Mouse (Mus musculus) embryonic facial prominence, embryonic 14.5 days (tissue): Measurements from ENCODE around the gene Ptprt. TPM values are rescaled to one million over a fixed set of nuclear protein-coding genes. Genes with fewer than 3 reads are reported as not detected.

Experiments
- ATAC-seq: fragments of 200-750 bp; cut with Nextera tagmentation; 2 replicates; pipeline ENCODE4 v1.8.0; 2017; ENCODE audit warnings: low read depth, moderate number of reproducible peaks, moderate TSS enrichment
- DNase-seq: peaks from one replicate; pipeline ENCODE4 v3.0.0-alpha.2; 2015; ENCODE audit warnings: low spot score
- H3K27ac ChIP-seq: fragments of 300-500 bp; sonication (generic); replicated peaks from 2 replicates; pipeline ENCODE4 v1.5.1; 2014; ENCODE audit warnings: low read depth, mild to moderate bottlenecking, low read length, moderate library complexity
- H3K27me3 ChIP-seq: fragments of 300-500 bp; sonication (generic); replicated peaks from 2 replicates; pipeline ENCODE4 v1.6.1; 2014; ENCODE audit warnings: low read length; ENCODE audit not compliant: control insufficient read depth, insufficient read depth
- H3K36me3 ChIP-seq: fragments of 300-500 bp; sonication (generic); 2 replicates; pipeline ENCODE4 v1.6.1; 2014; ENCODE audit warnings: low read length, mixed read lengths; ENCODE audit not compliant: control insufficient read depth, insufficient read depth
- H3K4me1 ChIP-seq: fragments of 300-500 bp; sonication (generic); 2 replicates; pipeline ENCODE4 v1.6.1; 2014; ENCODE audit warnings: antibody characterized with exemption, low read length; ENCODE audit not compliant: control insufficient read depth, insufficient read depth
- H3K4me2 ChIP-seq: fragments of 300-500 bp; sonication (generic); 2 replicates; pipeline ENCODE4 v1.6.1; 2014; ENCODE audit warnings: low read depth, mild to moderate bottlenecking, low read length, moderate library complexity, mixed read lengths
- H3K4me3 ChIP-seq: fragments of 300-500 bp; sonication (generic); 2 replicates; pipeline ENCODE4 v1.5.1; 2014; ENCODE audit warnings: low read depth, mild to moderate bottlenecking, low read length
- H3K9ac ChIP-seq: fragments of 300-500 bp; sonication (generic); 2 replicates; pipeline ENCODE4 v1.6.1; 2014; ENCODE audit warnings: low read depth, mild to moderate bottlenecking, low read length, moderate library complexity, mixed read lengths
- H3K9me3 ChIP-seq: fragments of 300-500 bp; sonication (generic); 2 replicates; pipeline ENCODE4 v1.6.1; 2016; ENCODE audit warnings: low read length; ENCODE audit not compliant: control insufficient read depth
- WGBS: fragments of 180-500 bp; shearing (Covaris S2); extraction: QIAGEN DNeasy Blood & Tissue Kit; methylation state at CpG from one replicate; pipeline ENCODE4 v1.1.7; 2014; 5-methylcytosine and 5-hydroxymethylcytosine counted together
- polyA plus RNA-seq: library from polyadenylated mRNA; unstranded; fragments of >200 nt; fragmentation: Nextera tagmentation; extraction: Ambion mirVana; gene quantifications from 2 replicates; pipeline ENCODE4 v1.2.1, GENCODE M21; 2014

Ptprt gene
- polyA plus RNA-seq, 1 experiment from 2014 or later: 3.0 TPM

- WGBS: 84% methylated on average over 3 of the region's 3 CpGs
- DNase-seq: no peak
- H3K4me2 ChIP-seq: no peak overlapping the region
- no peaks in the 10 kb centered on the region for H3K27me3 ChIP-seq
- H3K27ac ChIP-seq: no peak overlapping the region
- no peak overlapping the region for H3K4me3 ChIP-seq
- H3K4me1 ChIP-seq: no peaks in the 10 kb centered on the region
- ATAC-seq: no peak
- no peak overlapping the region for H3K9ac ChIP-seq
- H3K9me3 ChIP-seq: no peaks in the 10 kb centered on the region
- H3K36me3 ChIP-seq: no peaks in the 10 kb centered on the region
Observed at GRCm38 (mm10) chr2:161902196-161902595, 758.8 kb downstream of the Ptprt start.

- Histone ChIP-seq H3K27ac (no peak overlapping the region), H3K36me3 (no peaks in the 10 kb centered on the region), H3K27me3 (no peaks in the 10 kb centered on the region), H3K4me1 (no peaks in the 10 kb centered on the region), H3K4me3 (no peak overlapping the region), H3K4me2 (no peak overlapping the region), H3K9ac (no peak overlapping the region), H3K9me3 (no peaks in the 10 kb centered on the region)
- 83% methylated on average over 4 of the region's 4 CpGs for WGBS
- ATAC-seq: no peak
- DNase-seq: no peak
Observed at GRCm38 (mm10) chr2:161884446-161884845, 776.5 kb downstream of the Ptprt start.

DNA sequence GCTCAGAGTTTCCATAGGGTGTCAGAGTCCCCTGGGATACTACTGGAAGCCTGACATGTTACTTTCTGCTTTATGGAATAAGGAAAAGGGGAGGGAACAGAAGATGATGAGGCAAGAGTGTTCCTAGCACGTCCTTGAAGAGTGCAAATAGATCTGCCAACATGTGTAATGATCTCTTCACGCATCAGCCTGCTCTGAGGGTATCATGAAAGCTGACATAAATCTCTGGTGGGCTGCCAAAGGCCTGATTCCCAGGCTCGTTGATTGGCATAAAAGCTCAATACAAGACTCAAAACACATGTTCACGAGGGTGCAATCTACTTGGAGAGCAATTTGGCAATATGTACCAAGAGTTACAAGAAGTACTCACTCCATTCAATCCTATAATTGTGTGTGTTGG lies 778.4 kb downstream of the Ptprt start:
- Histone ChIP-seq H3K27me3 (no peaks in the 10 kb centered on the region), H3K36me3 (no peaks in the 10 kb centered on the region), H3K9me3 (no peaks in the 10 kb centered on the region), H3K27ac (no peak overlapping the region), H3K9ac (no peak overlapping the region), H3K4me1 (no peaks in the 10 kb centered on the region), H3K4me3 (no peak overlapping the region), H3K4me2 (no peak overlapping the region)
- peak; percentile 40 for DNase-seq
- 59% methylated on average over 4 of the region's 4 CpGs for WGBS
- ATAC-seq: no peak

- ATAC-seq: no peak
Observed at GRCm38 (mm10) chr2:161880941-161881340, 780.0 kb downstream of the Ptprt start.

GRCm38 (mm10) chr2:161865231-161865630 lies 795.7 kb downstream of the Ptprt start:
- DNase-seq (no peak), ATAC-seq (no peak)
- no peak overlapping the region for H3K9ac ChIP-seq
- H3K27me3 ChIP-seq: no peaks in the 10 kb centered on the region
- 49% methylated on average over 4 of the region's 4 CpGs for WGBS
- no peak overlapping the region for H3K4me2 ChIP-seq
- H3K4me3 ChIP-seq: no peak overlapping the region
- no peaks in the 10 kb centered on the region for H3K36me3 ChIP-seq
- no peaks in the 10 kb centered on the region for H3K4me1 ChIP-seq
- H3K9me3 ChIP-seq: no peaks in the 10 kb centered on the region
- H3K27ac ChIP-seq: no peak overlapping the region

More at GRCm38 (mm10) chr2:161880941-161881340, 780.0 kb downstream of the Ptprt start:
- Histone ChIP-seq H3K9ac (no peak overlapping the region), H3K9me3 (no peaks in the 10 kb centered on the region), H3K4me3 (no peak overlapping the region), H3K4me2 (no peak overlapping the region), H3K36me3 (no peaks in the 10 kb centered on the region), H3K27me3 (no peaks in the 10 kb centered on the region), H3K27ac (no peak overlapping the region), H3K4me1 (no peaks in the 10 kb centered on the region)
- 72% methylated on average over 3 of the region's 3 CpGs for WGBS
- DNase-seq: peak; percentile 8

DNA sequence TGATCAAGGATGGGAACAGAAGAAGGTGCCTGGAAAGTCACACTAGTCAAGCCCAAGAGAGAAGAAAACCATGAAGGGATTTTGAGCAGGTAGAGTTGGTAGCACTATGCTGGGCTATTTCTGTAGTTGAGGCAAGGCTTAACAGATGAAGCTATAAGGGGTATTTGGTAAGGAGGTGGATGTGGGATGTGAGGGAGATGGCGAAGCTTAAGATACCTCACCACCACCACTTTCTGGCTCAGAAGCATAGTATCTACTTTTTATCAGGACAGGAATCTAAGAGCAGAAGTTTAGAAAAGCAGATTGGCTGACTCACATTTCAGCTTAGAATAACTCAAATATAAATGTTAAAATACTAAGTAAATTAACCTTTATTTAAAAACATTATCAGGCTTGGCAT lies 802.1 kb downstream of the Ptprt start:
- no peak overlapping the region for H3K4me2 ChIP-seq
- no peak for DNase-seq
- no peaks in the 10 kb centered on the region for H3K27me3 ChIP-seq
- H3K9ac ChIP-seq: no peak overlapping the region
- H3K36me3 ChIP-seq: no peaks in the 10 kb centered on the region
- no peak overlapping the region for H3K27ac ChIP-seq
- no peak for ATAC-seq
- H3K9me3 ChIP-seq: no peaks in the 10 kb centered on the region
- 88% methylated on average over 1 of the region's 1 CpGs for WGBS
- no peak overlapping the region for H3K4me3 ChIP-seq
- H3K4me1 ChIP-seq: no peaks in the 10 kb centered on the region

DNA sequence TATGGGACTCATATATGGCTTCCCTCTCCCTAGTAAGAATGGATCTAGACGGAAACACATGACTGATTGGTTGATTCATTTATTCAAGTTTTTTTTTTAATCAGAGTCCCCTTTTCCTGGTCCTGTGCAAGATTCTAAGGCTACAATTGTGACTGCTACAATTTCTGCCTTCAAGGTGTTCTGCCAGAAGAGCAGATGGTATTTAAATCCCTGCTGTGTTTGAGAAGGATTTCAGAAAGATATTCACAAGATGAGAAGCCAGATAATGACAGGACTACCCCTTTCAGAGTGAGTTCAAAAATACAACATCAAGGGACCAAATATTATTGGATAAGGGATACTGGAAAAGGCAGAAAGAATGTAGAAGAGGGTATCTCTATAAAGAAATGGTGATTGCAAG lies 802.6 kb downstream of the Ptprt start:
- ATAC-seq: no peak
- 68% methylated on average over 1 of the region's 1 CpGs for WGBS

DNA sequence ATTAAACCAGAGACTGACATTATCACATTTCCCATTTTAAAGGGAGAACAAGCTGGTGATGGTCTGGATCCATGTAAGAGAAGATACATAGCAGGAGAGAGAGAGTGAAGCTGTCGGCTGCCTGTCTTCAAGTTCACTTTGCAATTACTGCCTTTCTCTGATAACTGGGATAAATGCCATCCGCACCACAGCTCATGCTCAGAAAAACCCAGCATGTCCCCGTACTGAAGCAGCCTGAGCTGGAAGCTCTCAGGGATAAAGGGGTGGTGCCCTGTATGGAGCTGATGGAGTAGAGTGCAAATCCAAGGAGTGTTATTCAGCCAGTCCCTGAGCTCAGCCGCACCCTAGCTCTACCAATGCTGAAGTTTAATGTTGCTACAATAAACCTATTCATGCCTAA lies 825.9 kb downstream of the Ptprt start:
- H3K36me3 ChIP-seq: no peaks in the 10 kb centered on the region
- no peaks in the 10 kb centered on the region for H3K9me3 ChIP-seq
- no peaks in the 10 kb centered on the region for H3K4me1 ChIP-seq
- no peak for DNase-seq
- no peak overlapping the region for H3K9ac ChIP-seq
- H3K27me3 ChIP-seq: no peaks in the 10 kb centered on the region
- no peak for ATAC-seq
- no peak overlapping the region for H3K27ac ChIP-seq
- no peak overlapping the region for H3K4me2 ChIP-seq
- WGBS: 79% methylated on average over 4 of the region's 4 CpGs
- no peak overlapping the region for H3K4me3 ChIP-seq

More for the DNA sequence above, 802.6 kb downstream of the Ptprt start:
- H3K27me3 ChIP-seq: no peaks in the 10 kb centered on the region
- no peaks in the 10 kb centered on the region for H3K36me3 ChIP-seq
- no peak overlapping the region for H3K9ac ChIP-seq
- no peak overlapping the region for H3K27ac ChIP-seq
- no peak overlapping the region for H3K4me2 ChIP-seq
- no peaks in the 10 kb centered on the region for H3K4me1 ChIP-seq
- no peak for DNase-seq
- no peak overlapping the region for H3K4me3 ChIP-seq
- no peaks in the 10 kb centered on the region for H3K9me3 ChIP-seq

- Histone ChIP-seq H3K4me2 (no peak overlapping the region), H3K9me3 (no peaks in the 10 kb centered on the region), H3K36me3 (no peaks in the 10 kb centered on the region), H3K9ac (no peak overlapping the region), H3K4me3 (no peak overlapping the region), H3K4me1 (no peaks in the 10 kb centered on the region), H3K27me3 (no peaks in the 10 kb centered on the region), H3K27ac (no peak overlapping the region)
- ATAC-seq (no peak), DNase-seq (no peak)
- 69% methylated on average over 2 of the region's 2 CpGs for WGBS
Observed at GRCm38 (mm10) chr2:161833846-161834245, 827.1 kb downstream of the Ptprt start.
